Mouse (Mus musculus) lung, embryonic 15.5 days (tissue): ENCODE data around the gene Sox18. TPM values are rescaled to one million over a fixed set of nuclear protein-coding genes. Genes with fewer than 3 reads are reported as not detected.

Experiments used
- ATAC-seq: fragments of 200-750 bp; cut with Nextera tagmentation; 2 replicates; pipeline ENCODE4 v1.8.0; 2017; ENCODE audit warnings: moderate number of reproducible peaks, borderline replicate concordance; ENCODE audit not compliant: low FRiP score, low TSS enrichment; ENCODE audit errors: extremely low read depth
- H3K27ac ChIP-seq: fragments of 300-500 bp; sonication (generic); 2 replicates; pipeline ENCODE4 v1.5.1; 2015; ENCODE audit warnings: moderate library complexity, mild to moderate bottlenecking, inconsistent platforms
- H3K27me3 ChIP-seq: fragments of 300-500 bp; sonication (generic); 2 replicates; pipeline ENCODE4 v1.6.1; 2015; ENCODE audit warnings: inconsistent platforms
- H3K36me3 ChIP-seq: fragments of 300-500 bp; sonication (generic); 2 replicates; pipeline ENCODE4 v1.6.1; 2015; ENCODE audit warnings: inconsistent platforms
- H3K4me1 ChIP-seq: fragments of 300-500 bp; sonication (generic); 2 replicates; pipeline ENCODE4 v1.6.1; 2015; ENCODE audit warnings: inconsistent platforms
- H3K4me2 ChIP-seq: fragments of 300-500 bp; sonication (generic); 2 replicates; pipeline ENCODE4 v1.6.1; 2015; ENCODE audit warnings: inconsistent platforms, mild to moderate bottlenecking, moderate library complexity
- H3K4me3 ChIP-seq: fragments of 300-500 bp; sonication (generic); 2 replicates; pipeline ENCODE4 v1.5.1; 2015; ENCODE audit warnings: mild to moderate bottlenecking, inconsistent platforms
- H3K9ac ChIP-seq: fragments of 300-500 bp; sonication (generic); 2 replicates; pipeline ENCODE4 v1.6.1; 2015; ENCODE audit warnings: inconsistent platforms
- H3K9me3 ChIP-seq: fragments of 300-500 bp; sonication (generic); 2 replicates; pipeline ENCODE4 v1.6.1; 2016; ENCODE audit warnings: inconsistent platforms
- WGBS: fragments of 180-500 bp; shearing (Covaris S2); methylation state at CpG from one replicate; pipeline ENCODE4 v1.1.7; 2015; 5-methylcytosine and 5-hydroxymethylcytosine counted together
- polyA plus RNA-seq: library from polyadenylated mRNA; unstranded; fragments of >200 nt; fragmentation: Nextera tagmentation; extraction: Ambion mirVana; gene quantifications from 2 replicates; pipeline ENCODE4 v1.2.1, GENCODE M21; 2015

Gene Sox18
- polyA plus RNA-seq, 1 experiment from 2014 or later: 70.3 TPM

DNA sequence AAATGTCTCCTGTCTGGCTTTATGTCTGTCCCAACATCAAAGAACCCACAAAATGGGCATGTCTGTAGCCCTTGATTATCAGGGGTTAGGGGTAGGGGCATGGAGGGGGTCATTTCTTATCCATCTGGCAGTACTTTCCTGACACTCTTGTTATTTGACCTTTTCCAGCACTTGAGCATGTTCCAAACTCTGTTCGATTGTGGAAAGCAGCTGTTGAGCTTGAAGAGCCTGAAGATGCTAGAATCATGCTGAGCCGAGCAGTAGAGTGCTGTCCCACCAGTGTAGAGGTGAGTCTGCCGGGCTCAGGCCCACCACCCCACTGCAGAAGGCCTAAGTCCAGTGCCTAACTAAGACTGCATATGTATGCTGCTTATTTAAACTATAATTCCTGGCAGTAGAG lies 35.6 kb downstream of the Sox18 start:
- Histone ChIP-seq H3K4me2 (no peak overlapping the region), H3K36me3 (peaks cover 70% of the 10 kb centered on the region), H3K9ac (no peak overlapping the region), H3K27me3 (no peaks in the 10 kb centered on the region), H3K4me1 (no peaks in the 10 kb centered on the region), H3K9me3 (no peaks in the 10 kb centered on the region), H3K4me3 (no peak overlapping the region), H3K27ac (no peak overlapping the region)
- ATAC-seq: no peak
- 81% methylated on average over 3 of the region's 3 CpGs for WGBS

DNA sequence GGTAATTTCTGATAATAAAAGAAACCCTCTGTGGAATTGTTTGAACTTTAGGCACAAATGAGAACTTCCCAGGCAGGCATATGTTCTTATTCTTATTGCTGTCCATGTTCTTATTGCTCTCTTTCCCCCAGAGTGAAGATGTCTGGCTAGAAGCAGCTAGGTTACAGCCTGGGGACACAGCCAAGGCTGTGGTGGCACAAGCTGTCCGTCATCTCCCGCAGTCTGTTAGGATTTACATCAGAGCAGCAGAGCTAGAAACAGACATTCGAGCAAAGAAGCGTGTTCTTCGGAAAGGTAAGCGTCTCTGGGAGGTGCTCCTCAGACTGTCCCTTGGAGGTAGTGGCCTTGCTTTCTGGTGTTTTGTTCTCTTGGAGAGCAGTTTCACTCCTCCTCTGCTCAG lies 38.8 kb downstream of the Sox18 start:
- 96% methylated on average over 6 of the region's 6 CpGs for WGBS
- Histone ChIP-seq H3K27me3 (no peaks in the 10 kb centered on the region), H3K27ac (no peak overlapping the region), H3K4me3 (no peak overlapping the region), H3K36me3 (peaks cover 58% of the 10 kb centered on the region), H3K4me2 (no peak overlapping the region), H3K9ac (no peak overlapping the region), H3K4me1 (no peaks in the 10 kb centered on the region), H3K9me3 (no peaks in the 10 kb centered on the region)
- ATAC-seq: no peak

DNA sequence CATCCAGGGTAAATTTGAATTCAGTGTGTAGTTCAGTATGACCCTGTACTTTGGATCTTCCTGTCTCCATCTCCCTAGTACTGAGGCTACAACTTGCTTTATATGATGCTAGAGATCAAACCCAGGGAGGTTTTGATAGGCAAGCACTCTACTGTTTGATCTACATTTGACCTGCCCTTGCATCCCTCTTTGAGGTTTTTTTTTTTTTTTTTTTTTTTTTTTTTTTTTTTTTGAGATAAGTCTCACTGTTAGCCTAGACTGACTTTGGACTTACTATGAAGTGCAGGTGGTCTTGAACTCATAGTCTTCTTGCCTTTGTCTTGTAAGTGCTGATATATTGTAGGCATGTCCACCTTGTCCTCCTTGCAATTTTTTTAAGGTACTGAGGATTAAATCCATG lies 43.0 kb downstream of the Sox18 start:
- Histone ChIP-seq H3K27me3 (no peaks in the 10 kb centered on the region), H3K27ac (no peak overlapping the region), H3K4me1 (no peaks in the 10 kb centered on the region), H3K4me2 (no peak overlapping the region), H3K4me3 (no peak overlapping the region), H3K36me3 (peaks cover 43% of the 10 kb centered on the region), H3K9me3 (no peaks in the 10 kb centered on the region), H3K9ac (no peak overlapping the region)
- ATAC-seq: no peak

DNA sequence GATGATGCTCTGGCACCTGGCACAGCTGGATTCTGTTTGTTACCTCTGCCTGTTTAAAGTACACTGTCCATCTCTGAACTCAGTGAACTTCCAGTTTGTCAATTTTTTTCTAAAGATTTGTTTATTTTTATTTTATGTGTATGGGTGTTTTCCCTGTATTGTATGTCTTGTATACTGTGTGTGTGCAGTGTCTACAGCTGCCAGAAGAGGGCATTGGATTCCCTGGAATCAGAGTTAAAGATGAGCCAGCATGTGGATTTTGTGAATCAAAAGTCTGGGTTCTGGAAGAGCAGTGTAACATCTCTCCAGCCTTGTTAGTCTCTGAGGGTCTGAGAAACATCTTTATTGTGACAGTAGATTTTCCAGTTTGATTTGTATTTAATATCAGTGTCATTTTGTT lies 48.0 kb downstream of the Sox18 start:
- ATAC-seq: no peak

More for the DNA sequence above, 48.0 kb downstream of the Sox18 start:
- peaks cover 52% of the 10 kb centered on the region for H3K36me3 ChIP-seq
- no peaks in the 10 kb centered on the region for H3K9me3 ChIP-seq
- H3K9ac ChIP-seq: no peak overlapping the region
- no peaks in the 10 kb centered on the region for H3K27me3 ChIP-seq
- H3K4me3 ChIP-seq: no peak overlapping the region
- H3K27ac ChIP-seq: no peak overlapping the region
- H3K4me1 ChIP-seq: no peaks in the 10 kb centered on the region
- no peak overlapping the region for H3K4me2 ChIP-seq

Other genes starting within 250 kb of the Sox18 start
- 12.5 and 14.6 TPM in 2 replicates for gene Zbtb46, start 212.2 kb downstream of the Sox18 start, polyA plus RNA-seq
- gene Abhd16b, start 178.4 kb downstream of the Sox18 start, polyA plus RNA-seq: 0.24 and 0.26 TPM in 2 replicates
- 155 and 160 TPM in 2 replicates for gene Tpd52l2, start 174.5 kb downstream of the Sox18 start, polyA plus RNA-seq
- gene Dnajc5, start 151.2 kb downstream of the Sox18 start, polyA plus RNA-seq: 84.8 and 87.4 TPM in 2 replicates
- 41.4 and 51.2 TPM in 2 replicates for gene Uckl1, start 86.7 kb downstream of the Sox18 start, polyA plus RNA-seq
- 60.8 and 61.9 TPM in 2 replicates for gene Prpf6, start 79.8 kb downstream of the Sox18 start, polyA plus RNA-seq
- 48.2 and 52.3 TPM in 2 replicates for gene Zfp512b, start 78.8 kb downstream of the Sox18 start, polyA plus RNA-seq
- 29.7 and 30.1 TPM in 2 replicates for gene Samd10, start 72.4 kb downstream of the Sox18 start, polyA plus RNA-seq
- not detected in 2 replicates for gene Gm29797, start 14.6 kb downstream of the Sox18 start, polyA plus RNA-seq
- 23.2 and 23.7 TPM in 2 replicates for gene Tcea2, start 8.7 kb upstream of the Sox18 start, polyA plus RNA-seq
- gene Rgs19, start 22.3 kb upstream of the Sox18 start, polyA plus RNA-seq: 72.3 and 72.5 TPM in 2 replicates
- not detected in 2 replicates for gene Lkaaear1, start 26.8 kb upstream of the Sox18 start, polyA plus RNA-seq
- gene Oprl1, start 43.4 kb upstream of the Sox18 start, polyA plus RNA-seq: 0.92 and 0.93 TPM in 2 replicates
- 0.06 and 0.19 TPM in 2 replicates for gene Myt1, start 91.7 kb upstream of the Sox18 start, polyA plus RNA-seq
- gene Pcmtd2, start 166.2 kb upstream of the Sox18 start, polyA plus RNA-seq: 30.2 and 32.4 TPM in 2 replicates
- 75.1 and 75.3 TPM in 2 replicates for gene Polr3k, start 192.7 kb upstream of the Sox18 start, polyA plus RNA-seq